Mouse (Mus musculus): ENCODE measurements around the gene Zc3h15.

- no peak for TF ChIP-seq GATA1 (IDR thresholded peaks at IDR 0.05; ENCODE audit: low read length)
- TF ChIP-seq TAL1 (IDR thresholded peaks at IDR 0.05; ENCODE audit: low read length): no peak
Measured at GRCm38 (mm10) chr2:83652606-83653005, 8.4 kb downstream of the Zc3h15 start.

All from erythroblast, embryonic 14.5 days (primary cell).